Mouse (Mus musculus): ENCODE data around the gene Yeats2.

Yeats2 gene

GRCm38 (mm10) chr16:20280238-20280637 lies 139.4 kb downstream of the Yeats2 start:
- in situ Hi-C loops (cut with MboI, MseI), result no loop called here
